Mouse (Mus musculus) CH12.LX (cell line): ENCODE measurements around the gene Primpol.

Experiments
- BHLHE40 ChIP-seq: IDR thresholded peaks from 2 replicates; pipeline ENCODE4 v1.6.1; 2011; ENCODE audit warnings: mild to moderate bottlenecking, low read depth, low read length, improper control_type of control experiment
- CHD2 ChIP-seq: IDR thresholded peaks from 2 replicates; pipeline ENCODE4 v1.6.1; 2011; ENCODE audit warnings: low read length, improper control_type of control experiment
- CTCF ChIP-seq, 2 experiments: IDR thresholded peaks in 1 of 2; conservative IDR thresholded peaks in 1 of 2; 2 replicates each; pipeline ENCODE4 v1.5.1; 2011 to 2012; ENCODE audit warnings: low read depth in 2 of 2, low read length in 2 of 2, improper control_type of control experiment in 1 of 2, inconsistent platforms in 1 of 2, mild to moderate bottlenecking in 1 of 2, moderate library complexity in 1 of 2
- EP300 ChIP-seq: IDR thresholded peaks from 2 replicates; pipeline ENCODE4 v1.6.1; 2011; ENCODE audit warnings: low read length, improper control_type of control experiment
- GABPA ChIP-seq: IDR thresholded peaks from 2 replicates; pipeline ENCODE4 v1.6.1; 2012; ENCODE audit warnings: low read depth, low read length, improper control_type of control experiment, inconsistent platforms; ENCODE audit not compliant: insufficient replicate concordance
- JUND ChIP-seq: conservative IDR thresholded peaks from 2 replicates; pipeline ENCODE4 v1.6.1; 2011; ENCODE audit warnings: low read depth, low read length, improper control_type of control experiment
- MAX ChIP-seq: IDR thresholded peaks from 2 replicates; pipeline ENCODE4 v1.6.1; 2011; ENCODE audit warnings: low read length, improper control_type of control experiment
- MXI1 ChIP-seq: IDR thresholded peaks from 2 replicates; pipeline ENCODE4 v1.6.1; 2011; ENCODE audit warnings: mild to moderate bottlenecking, low read depth, low read length, improper control_type of control experiment
- POLR2A ChIP-seq: IDR thresholded peaks from 2 replicates; pipeline ENCODE4 v1.6.1; 2011; ENCODE audit warnings: low read depth, mild to moderate bottlenecking, improper control_type of control experiment, low read length
- POLR2AphosphoS2 ChIP-seq: IDR thresholded peaks from 2 replicates; pipeline ENCODE4 v1.6.1; 2011; ENCODE audit warnings: low read depth, low read length, improper control_type of control experiment
- RCOR1 ChIP-seq: conservative IDR thresholded peaks from 2 replicates; pipeline ENCODE4 v1.6.1; 2012; ENCODE audit warnings: low read depth, mild to moderate bottlenecking, inconsistent platforms, low read length, improper control_type of control experiment
- ZC3H11A ChIP-seq: IDR thresholded peaks from 2 replicates; pipeline ENCODE4 v1.6.1; 2012; ENCODE audit warnings: low read depth, mild to moderate bottlenecking, inconsistent platforms, low read length, improper control_type of control experiment

- TF ChIP-seq JUND = no peak
- TF ChIP-seq POLR2A = no peak
- TF ChIP-seq CTCF (conservative IDR thresholded peaks at IDR 0.05 in 1 of 2, IDR thresholded peaks at IDR 0.05 in 1 of 2; ENCODE audit: low read depth in 2 of 2, low read length in 2 of 2) = no peak
- no peak for TF ChIP-seq MAX
- TF ChIP-seq ZC3H11A = no peak
- no peak for TF ChIP-seq BHLHE40
- no peak for TF ChIP-seq GABPA
- TF ChIP-seq MXI1 = no peak
- TF ChIP-seq EP300 = no peak
- TF ChIP-seq POLR2AphosphoS2 = no peak
- no peak for TF ChIP-seq CHD2
- TF ChIP-seq RCOR1 = no peak
Measured at GRCm38 (mm10) chr8:46530541-46530940, 86.5 kb downstream of the Primpol start.
